Mouse (Mus musculus): ENCODE data around the gene Cyp4f13. TPM values are rescaled to one million over a fixed set of nuclear protein-coding genes. Genes with fewer than 3 reads are reported as not detected.
A peak's percentile ranks its signal among the peaks of the same experiment; 100 is the strongest.

Gene Cyp4f13
- polyA plus RNA-seq, 1 experiment from 2014 or later, result 3.3 TPM

DNA sequence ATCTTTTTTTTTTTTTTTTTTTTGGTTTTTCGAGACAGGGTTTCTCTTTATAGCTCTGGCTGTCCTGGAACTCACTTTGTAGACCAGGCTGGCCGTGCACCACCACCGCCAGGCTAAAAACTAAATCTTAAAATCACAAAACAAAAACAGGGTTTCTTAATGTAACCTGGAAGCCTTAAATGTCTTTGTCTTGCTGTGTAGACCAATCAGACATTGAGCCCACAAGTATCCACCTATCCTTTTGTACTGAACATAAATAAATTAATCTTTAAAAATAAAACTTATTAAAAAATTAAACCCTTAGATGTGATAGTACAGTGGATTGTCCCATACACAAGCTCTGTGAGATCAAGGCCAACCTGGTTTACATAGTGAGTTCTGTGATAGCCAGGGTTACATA is 53.3 kb downstream of the Cyp4f13 start:
- Histone ChIP-seq H3K36me3 (ENCODE audit: control insufficient read depth, insufficient read depth, low read length) (no peaks in the 10 kb centered on the region), H3K9me3 (ENCODE audit: control insufficient read depth, low read length) (no peaks in the 10 kb centered on the region), H3K4me2 (ENCODE audit: low read depth, low read length, severe bottlenecking) (no peak overlapping the region), H3K27me3 (ENCODE audit: control insufficient read depth, insufficient read depth, low read length) (no peaks in the 10 kb centered on the region), H3K9ac (ENCODE audit: low read length) (no peak overlapping the region), H3K27ac (ENCODE audit: low read depth, low read length) (no peak overlapping the region), H3K4me1 (replicated peaks; ENCODE audit: control insufficient read depth, insufficient read depth, low read length) (peaks cover 6% of the 10 kb centered on the region; the same call in 1 of the 2 replicates), H3K4me3 (ENCODE audit: low read depth, low read length) (no peak overlapping the region)
- ATAC-seq (replicated peaks; ENCODE audit: low FRiP score) (no peak), DNase-seq (ENCODE audit: low spot score) (no peak)
- 86% methylated on average over 3 of the region's 3 CpGs for WGBS

DNA sequence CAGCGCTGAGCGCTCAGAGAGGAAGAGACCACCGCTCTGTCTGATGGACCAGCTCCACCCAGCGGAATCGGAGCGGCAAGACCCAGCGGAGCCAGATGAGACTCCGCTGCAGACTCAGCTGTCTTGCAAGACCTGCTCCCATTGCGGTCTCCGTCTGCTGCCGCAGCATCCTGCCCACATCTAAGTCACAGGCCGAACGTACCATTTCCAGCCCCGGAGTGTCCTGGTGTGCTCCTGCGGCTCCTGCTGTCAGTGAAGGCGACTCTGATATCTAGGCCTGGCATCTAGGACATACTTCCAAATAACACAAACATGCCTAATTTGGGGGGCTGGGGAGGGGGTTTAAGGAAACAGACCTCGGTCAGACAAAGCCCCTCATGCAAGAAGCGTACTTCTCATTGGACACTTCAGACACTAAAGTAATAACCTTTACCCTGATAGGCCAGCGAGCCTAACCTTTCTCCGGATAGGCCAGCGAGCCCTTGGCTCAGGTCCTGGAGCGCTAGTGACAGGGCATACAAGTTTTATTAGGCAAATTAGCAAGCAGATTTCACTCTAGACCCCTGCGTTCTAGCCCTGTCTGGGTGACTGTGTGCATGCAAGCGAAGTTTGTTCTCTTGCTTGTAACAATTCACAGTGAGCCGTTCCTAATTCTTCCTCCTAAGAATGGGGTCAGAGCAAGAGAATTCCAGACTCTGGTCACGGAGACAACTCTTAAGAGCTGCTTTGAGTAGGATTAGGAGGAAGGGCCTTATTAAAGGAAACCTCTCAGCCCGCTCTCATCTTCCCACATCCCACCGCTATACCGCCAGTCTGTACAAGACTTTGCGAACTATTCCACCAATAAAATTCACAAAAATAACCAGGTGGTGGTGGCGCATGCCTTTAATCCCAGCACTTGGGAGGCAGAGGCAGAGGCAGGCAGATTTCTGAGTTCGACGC is 55.7 kb downstream of the Cyp4f13 start, which contains the start of gene Zfp870:
TSS of gene Zfp870 (minus strand) at position 404 of the 942 bp plus-strand sequence.
- peak within 1 kb of the TSS; percentile 72 for H3K4me2 ChIP-seq (ENCODE audit: low read depth, low read length, severe bottlenecking)
- H3K4me3 ChIP-seq (ENCODE audit: low read depth, low read length), result peak within 1 kb of the TSS; percentile 76
- H3K36me3 ChIP-seq (ENCODE audit: control insufficient read depth, insufficient read depth, low read length), result no peaks in the 10 kb centered on the region
- no peaks in the 10 kb centered on the region for H3K9me3 ChIP-seq (ENCODE audit: control insufficient read depth, low read length)
- peak; percentile 87 for DNase-seq (ENCODE audit: low spot score)
- H3K9ac ChIP-seq (ENCODE audit: low read length), result peak within 1 kb of the TSS; percentile 78
- ATAC-seq (replicated peaks; ENCODE audit: low FRiP score), result peak; percentile 99
- peaks cover 6% of the 10 kb centered on the region; the same call in 1 of the 2 replicates for H3K4me1 ChIP-seq (replicated peaks; ENCODE audit: control insufficient read depth, insufficient read depth, low read length)
- no peaks in the 10 kb centered on the region for H3K27me3 ChIP-seq (ENCODE audit: control insufficient read depth, insufficient read depth, low read length)
- WGBS, result 10% methylated on average over 33 of the region's 33 CpGs
- H3K27ac ChIP-seq (ENCODE audit: low read depth, low read length), result peak within 1 kb of the TSS; percentile 19

DNA sequence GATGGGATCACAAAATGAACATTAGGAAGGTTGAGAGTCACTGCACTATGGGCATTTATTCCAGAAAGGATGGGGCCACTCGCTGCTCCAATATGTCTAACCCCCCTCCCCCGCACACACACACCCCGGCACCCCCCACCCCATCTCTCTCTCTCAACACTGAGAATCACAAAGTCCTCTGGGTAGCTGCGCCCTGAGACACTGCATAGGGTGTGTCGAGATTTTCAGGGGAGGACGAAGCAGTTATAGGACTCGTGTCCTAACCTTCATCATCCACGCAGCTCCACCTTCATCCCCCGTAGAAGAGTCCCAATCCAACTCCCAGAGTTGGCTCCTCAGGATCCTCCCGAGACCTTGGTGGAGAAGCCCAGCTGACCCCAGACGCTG is 56.4 kb downstream of the Cyp4f13 start:
- H3K4me3 ChIP-seq (ENCODE audit: low read depth, low read length), result peak overlapping the region; percentile 76
- no peaks in the 10 kb centered on the region for H3K36me3 ChIP-seq (ENCODE audit: control insufficient read depth, insufficient read depth, low read length)
- H3K9me3 ChIP-seq (ENCODE audit: control insufficient read depth, low read length), result no peaks in the 10 kb centered on the region
- H3K4me1 ChIP-seq (replicated peaks; ENCODE audit: control insufficient read depth, insufficient read depth, low read length), result peaks cover 6% of the 10 kb centered on the region; the same call in 1 of the 2 replicates
- WGBS, result 2% methylated on average over 11 of the region's 11 CpGs
- no peaks in the 10 kb centered on the region for H3K27me3 ChIP-seq (ENCODE audit: control insufficient read depth, insufficient read depth, low read length)
- peak overlapping the region; percentile 78 for H3K9ac ChIP-seq (ENCODE audit: low read length)
- DNase-seq (ENCODE audit: low spot score) (no peak), ATAC-seq (replicated peaks; ENCODE audit: low FRiP score) (peak; percentile 55; the same call in 1 of the 2 replicates)
- H3K27ac ChIP-seq (ENCODE audit: low read depth, low read length), result peak overlapping the region; percentile 19
- H3K4me2 ChIP-seq (ENCODE audit: low read depth, low read length, severe bottlenecking), result peak overlapping the region; percentile 72

GRCm38 (mm10) chr17:32889611-32890010 is 57.6 kb downstream of the Cyp4f13 start:
- no peak overlapping the region for H3K4me2 ChIP-seq (ENCODE audit: low read depth, low read length, severe bottlenecking)
- 95% methylated on average over 6 of the region's 6 CpGs for WGBS
- H3K9me3 ChIP-seq (ENCODE audit: control insufficient read depth, low read length), result no peaks in the 10 kb centered on the region
- no peak for DNase-seq (ENCODE audit: low spot score)
- no peak overlapping the region for H3K27ac ChIP-seq (ENCODE audit: low read depth, low read length)
- H3K4me1 ChIP-seq (replicated peaks; ENCODE audit: control insufficient read depth, insufficient read depth, low read length), result peaks cover 6% of the 10 kb centered on the region; the same call in 1 of the 2 replicates
- H3K27me3 ChIP-seq (ENCODE audit: control insufficient read depth, insufficient read depth, low read length), result no peaks in the 10 kb centered on the region
- H3K4me3 ChIP-seq (ENCODE audit: low read depth, low read length), result no peak overlapping the region
- no peak for ATAC-seq (replicated peaks; ENCODE audit: low FRiP score)
- H3K9ac ChIP-seq (ENCODE audit: low read length), result no peak overlapping the region
- H3K36me3 ChIP-seq (ENCODE audit: control insufficient read depth, insufficient read depth, low read length), result no peaks in the 10 kb centered on the region

DNA sequence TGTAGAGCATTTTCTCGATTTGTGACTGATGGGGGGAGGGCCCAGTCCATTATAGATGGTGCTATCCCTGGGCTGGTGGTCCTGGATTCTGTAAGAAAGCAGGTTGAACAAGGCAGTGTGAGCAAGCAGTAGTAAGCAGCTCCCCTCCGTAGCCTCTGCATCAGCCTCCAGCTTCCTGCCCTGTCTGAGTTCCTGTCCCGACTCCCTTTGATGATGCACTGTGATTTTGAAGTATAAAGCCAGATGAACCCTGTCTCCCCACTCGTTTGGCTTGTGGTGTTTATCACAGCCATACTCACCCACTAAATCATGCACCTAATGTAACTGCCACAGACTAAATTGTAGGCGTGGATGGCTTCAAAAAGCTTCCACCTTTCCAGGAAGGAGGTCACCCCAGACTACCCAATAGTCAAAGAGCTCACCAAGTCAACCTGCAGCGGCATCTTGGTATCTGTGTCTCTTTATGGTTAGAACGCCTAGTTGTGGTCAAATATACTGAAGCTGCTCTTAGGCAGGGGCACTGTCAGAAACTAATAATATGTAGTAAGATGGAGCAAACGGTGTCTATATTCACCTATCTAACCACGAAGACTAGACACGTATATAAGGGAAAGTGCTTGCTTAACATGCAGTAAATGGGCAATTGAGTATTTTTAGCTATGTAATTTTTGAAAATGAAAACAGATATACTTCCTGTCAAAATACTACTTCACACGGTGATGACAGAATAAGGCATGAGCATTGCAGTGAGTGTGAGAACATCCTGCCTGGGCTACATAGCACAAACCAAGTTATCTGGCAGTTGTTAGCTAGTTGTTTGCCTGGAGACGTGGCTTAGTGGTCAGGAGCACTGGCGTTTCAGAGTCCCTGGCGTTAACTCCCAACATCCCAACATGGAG is 66.6 kb downstream of the Cyp4f13 start:
- WGBS, result 91% methylated on average over 14 of the region's 14 CpGs

DNA sequence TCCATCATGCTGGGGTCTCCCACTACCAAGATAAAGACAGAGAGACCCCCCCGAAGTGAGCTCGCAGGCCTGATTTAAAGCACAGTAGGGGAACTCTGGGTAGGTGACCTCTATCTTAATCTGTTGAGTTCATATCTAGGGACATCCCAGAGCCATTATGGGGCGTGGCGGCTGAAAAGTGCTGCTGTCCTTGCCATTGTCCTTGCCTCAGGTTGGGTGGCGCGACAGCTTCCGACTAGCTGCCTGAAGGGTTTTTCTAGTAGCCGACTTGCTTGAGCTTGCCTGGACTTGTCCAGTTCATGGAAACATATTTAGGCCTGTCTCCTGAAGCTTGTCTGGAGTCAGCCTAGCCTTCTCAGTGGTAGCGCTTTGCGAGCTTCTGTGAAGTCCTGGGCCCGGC is 68.4 kb downstream of the Cyp4f13 start:
- Histone ChIP-seq H3K9ac (ENCODE audit: low read length) (no peak overlapping the region), H3K4me1 (replicated peaks; ENCODE audit: control insufficient read depth, insufficient read depth, low read length) (no peaks in the 10 kb centered on the region), H3K27me3 (ENCODE audit: control insufficient read depth, insufficient read depth, low read length) (no peaks in the 10 kb centered on the region), H3K27ac (ENCODE audit: low read depth, low read length) (no peak overlapping the region), H3K36me3 (ENCODE audit: control insufficient read depth, insufficient read depth, low read length) (no peaks in the 10 kb centered on the region; the same call in 1 of the 2 replicates), H3K4me2 (ENCODE audit: low read depth, low read length, severe bottlenecking) (no peak overlapping the region), H3K4me3 (ENCODE audit: low read depth, low read length) (no peak overlapping the region), H3K9me3 (ENCODE audit: control insufficient read depth, low read length) (no peaks in the 10 kb centered on the region)
- no peak for ATAC-seq (replicated peaks; ENCODE audit: low FRiP score)
- 93% methylated on average over 11 of the region's 11 CpGs for WGBS
- no peak for DNase-seq (ENCODE audit: low spot score)

More for the DNA sequence above, 66.6 kb downstream of the Cyp4f13 start:
- no peak for ATAC-seq (replicated peaks; ENCODE audit: low FRiP score)
- no peaks in the 10 kb centered on the region for H3K4me1 ChIP-seq (replicated peaks; ENCODE audit: control insufficient read depth, insufficient read depth, low read length)
- H3K9me3 ChIP-seq (ENCODE audit: control insufficient read depth, low read length), result no peaks in the 10 kb centered on the region
- H3K9ac ChIP-seq (ENCODE audit: low read length), result no peak overlapping the region
- no peaks in the 10 kb centered on the region for H3K27me3 ChIP-seq (ENCODE audit: control insufficient read depth, insufficient read depth, low read length)
- no peak overlapping the region for H3K27ac ChIP-seq (ENCODE audit: low read depth, low read length)
- no peak overlapping the region for H3K4me2 ChIP-seq (ENCODE audit: low read depth, low read length, severe bottlenecking)
- no peaks in the 10 kb centered on the region; the same call in 1 of the 2 replicates for H3K36me3 ChIP-seq (ENCODE audit: control insufficient read depth, insufficient read depth, low read length)
- no peak for DNase-seq (ENCODE audit: low spot score)
- H3K4me3 ChIP-seq (ENCODE audit: low read depth, low read length), result no peak overlapping the region

GRCm38 (mm10) chr17:32877471-32878171 is 69.6 kb downstream of the Cyp4f13 start:
- no peak for ATAC-seq (replicated peaks; ENCODE audit: low FRiP score)
- no peaks in the 10 kb centered on the region for H3K36me3 ChIP-seq (ENCODE audit: control insufficient read depth, insufficient read depth, low read length)

More at GRCm38 (mm10) chr17:32877471-32878171, 69.6 kb downstream of the Cyp4f13 start:
- no peaks in the 10 kb centered on the region for H3K9me3 ChIP-seq (ENCODE audit: control insufficient read depth, low read length)
- no peak overlapping the region for H3K4me3 ChIP-seq (ENCODE audit: low read depth, low read length)
- DNase-seq (ENCODE audit: low spot score), result no peak
- H3K9ac ChIP-seq (ENCODE audit: low read length), result no peak overlapping the region; the same call in 1 of the 2 replicates
- no peaks in the 10 kb centered on the region for H3K27me3 ChIP-seq (ENCODE audit: control insufficient read depth, insufficient read depth, low read length)
- H3K27ac ChIP-seq (ENCODE audit: low read depth, low read length), result no peak overlapping the region
- no peak overlapping the region for H3K4me2 ChIP-seq (ENCODE audit: low read depth, low read length, severe bottlenecking)
- WGBS, result 17% methylated on average over 22 of the region's 22 CpGs
- H3K4me1 ChIP-seq (replicated peaks; ENCODE audit: control insufficient read depth, insufficient read depth, low read length), result no peaks in the 10 kb centered on the region

Data from forebrain, embryonic 11.5 days (tissue).